Mouse (Mus musculus) embryonic fibroblast, embryonic 13.5 days (primary cell): ENCODE results near the gene Kctd6.

Experiments used
- CTCF ChIP-seq: IDR thresholded peaks from 2 replicates; pipeline ENCODE4 v1.5.1; 2011; ENCODE audit warnings: mild to moderate bottlenecking, control low read depth, low read length, moderate library complexity, borderline replicate concordance; ENCODE audit not compliant: insufficient read depth
- POLR2A ChIP-seq: IDR thresholded peaks from 2 replicates; pipeline ENCODE4 v1.6.1; 2011; ENCODE audit warnings: low read depth, mild to moderate bottlenecking, control low read depth, low read length, moderate library complexity

DNA sequence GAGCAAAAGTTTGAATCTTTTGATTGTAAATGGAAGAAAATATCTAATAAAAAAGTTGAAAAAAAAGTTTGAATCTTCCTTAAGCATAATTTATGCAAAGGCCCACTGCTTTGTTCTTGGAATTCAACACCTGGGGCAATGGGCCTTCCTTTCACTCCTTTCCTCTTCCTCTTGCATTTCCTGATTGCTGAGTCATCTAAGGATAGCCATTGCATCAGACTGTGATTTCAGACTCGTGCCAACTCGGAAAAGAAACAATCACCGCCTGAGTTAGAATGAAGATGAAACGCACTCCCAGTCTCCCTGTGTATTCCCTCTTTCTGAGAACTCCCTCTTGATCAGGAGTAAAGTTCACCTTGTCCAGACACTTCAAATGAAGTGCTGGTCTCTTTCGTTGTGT, 39.3 kb upstream of the Kctd6 start:
- no peak for TF ChIP-seq POLR2A
- TF ChIP-seq CTCF, result no peak
